Mouse (Mus musculus) CD4-positive, CD25-positive, alpha-beta regulatory T cell, adult 2 months (primary cell): ENCODE measurements around the gene Ube4a.

Source experiments
- DNase-seq: peaks from one replicate; pipeline ENCODE4 v3.0.0-alpha.2; 2012; ENCODE audit warnings: low read depth, low spot score

Gene Ube4a

DNA sequence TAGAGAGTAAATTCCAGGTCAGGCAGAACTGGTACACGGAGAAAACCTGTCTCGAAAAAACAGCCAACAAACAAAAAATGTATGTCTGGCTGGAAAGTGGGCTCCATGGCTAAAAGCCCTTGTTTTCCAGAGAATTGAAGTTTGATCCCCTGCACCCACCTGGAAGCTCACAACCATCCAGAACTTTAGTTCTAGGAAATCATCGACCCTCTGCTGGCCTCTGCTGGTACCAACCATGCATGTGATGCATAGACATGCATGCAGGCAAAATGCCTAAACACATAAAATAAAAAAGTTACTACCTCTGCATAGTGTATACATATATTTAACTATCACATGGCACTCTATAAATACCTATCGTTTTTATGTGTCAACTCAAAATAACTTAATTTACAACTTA lies 65.0 kb downstream of the Ube4a start:
- peak; percentile 48 for DNase-seq

GRCm38 (mm10) chr9:44899716-44900115 lies 65.7 kb downstream of the Ube4a start:
- no peak for DNase-seq

DNA sequence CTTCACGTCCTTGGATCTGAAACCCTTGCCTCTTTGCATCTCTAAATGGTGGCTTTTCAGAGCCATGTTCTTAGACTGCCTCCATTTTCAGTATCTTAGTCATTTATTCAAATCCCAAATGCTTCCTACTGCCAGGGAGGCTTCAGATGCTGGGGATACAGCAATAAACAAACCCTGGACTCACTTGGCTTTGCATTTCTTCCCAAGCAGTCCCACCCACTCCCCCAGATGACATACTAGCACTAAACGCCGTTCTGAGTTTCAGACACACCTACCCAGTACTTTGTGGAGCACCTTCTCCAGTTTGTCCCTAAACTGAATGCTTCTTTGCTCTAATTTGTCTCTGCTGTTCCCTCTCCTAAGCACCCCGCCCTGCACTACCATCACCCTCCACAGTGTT lies 68.4 kb downstream of the Ube4a start:
- DNase-seq, result no peak

GRCm38 (mm10) chr9:44892664-44893063 lies 72.7 kb downstream of the Ube4a start:
- DNase-seq, result no peak

DNA sequence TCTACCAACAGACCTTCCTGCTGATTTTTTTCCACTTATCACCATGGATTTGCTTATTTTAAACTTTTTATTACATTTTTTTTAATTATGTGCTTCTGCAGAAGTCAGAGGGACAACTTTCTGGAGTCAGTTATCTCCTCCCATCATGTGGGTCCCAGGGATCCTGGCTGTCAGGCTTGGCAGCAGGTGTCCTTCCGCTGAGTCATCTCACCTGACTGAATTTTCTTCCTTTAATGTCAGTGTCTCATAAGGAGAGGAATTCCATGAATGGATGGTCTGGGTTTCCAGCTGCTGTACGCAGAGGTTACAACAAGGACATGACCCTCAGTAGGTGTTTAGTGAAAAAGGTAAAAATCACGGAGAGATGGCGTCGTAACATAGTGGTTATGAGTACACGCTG lies 74.2 kb downstream of the Ube4a start:
- no peak for DNase-seq

DNA sequence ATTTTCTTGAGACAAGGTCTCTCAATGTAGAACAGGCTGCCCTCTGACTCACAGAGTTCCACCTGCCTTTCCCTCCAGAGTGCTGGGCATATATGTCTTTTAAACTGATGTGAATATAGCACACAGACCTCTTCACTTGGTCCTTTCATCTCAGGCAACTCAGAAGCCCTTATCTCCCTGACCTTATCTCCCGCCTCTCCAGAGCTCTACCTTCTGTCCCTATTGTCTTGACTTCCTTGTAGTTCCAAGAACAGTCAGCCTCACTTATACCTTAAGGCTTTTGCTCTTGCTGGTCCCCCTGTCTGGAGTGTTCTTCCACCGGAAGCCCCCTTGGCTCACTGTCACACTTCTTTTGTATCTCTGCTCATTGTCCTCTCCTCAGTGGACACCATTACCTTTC lies 75.3 kb downstream of the Ube4a start:
- DNase-seq, result no peak

GRCm38 (mm10) chr9:44888114-44888624 lies 77.2 kb downstream of the Ube4a start:
- DNase-seq, result no peak

DNA sequence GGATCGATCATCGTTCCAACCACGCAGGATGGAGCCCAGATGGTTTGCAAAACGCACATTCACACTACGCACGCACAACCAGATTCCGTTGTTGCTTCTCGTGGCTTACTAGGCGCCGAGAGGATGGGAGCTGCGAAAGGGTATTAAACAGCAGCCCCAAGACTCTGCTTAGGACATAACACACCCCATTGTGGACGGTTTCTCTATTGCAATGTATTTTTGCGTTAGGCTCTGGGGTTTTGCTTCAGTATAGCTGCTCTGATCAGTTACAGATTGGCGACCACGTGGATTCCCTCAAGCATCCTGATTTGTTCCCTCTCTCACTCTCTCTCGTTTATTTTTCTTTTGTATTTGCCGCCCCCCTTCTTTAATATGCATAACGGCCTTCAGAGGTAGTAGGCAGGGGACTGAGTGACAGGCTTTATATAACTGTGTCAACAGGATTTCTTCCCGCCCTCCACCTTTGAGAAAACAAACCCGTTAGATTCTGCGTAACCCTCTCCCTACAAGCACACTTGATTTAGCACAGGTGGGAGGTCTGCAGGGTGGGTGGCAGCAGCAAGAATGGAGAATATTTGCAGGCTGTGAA lies 82.3 kb downstream of the Ube4a start:
- DNase-seq, result peak; percentile 66

GRCm38 (mm10) chr9:44882436-44882980 lies 82.9 kb downstream of the Ube4a start:
- DNase-seq, result peak; percentile 81

GRCm38 (mm10) chr9:44881941-44882435 lies 83.4 kb downstream of the Ube4a start:
- peak; percentile 67 for DNase-seq

GRCm38 (mm10) chr9:44881221-44881871 lies 84.1 kb downstream of the Ube4a start, which contains the start of gene Kmt2a:
Gene Kmt2a (minus strand): TSS chr9:44881296.
- DNase-seq, result peak; percentile 97

DNA sequence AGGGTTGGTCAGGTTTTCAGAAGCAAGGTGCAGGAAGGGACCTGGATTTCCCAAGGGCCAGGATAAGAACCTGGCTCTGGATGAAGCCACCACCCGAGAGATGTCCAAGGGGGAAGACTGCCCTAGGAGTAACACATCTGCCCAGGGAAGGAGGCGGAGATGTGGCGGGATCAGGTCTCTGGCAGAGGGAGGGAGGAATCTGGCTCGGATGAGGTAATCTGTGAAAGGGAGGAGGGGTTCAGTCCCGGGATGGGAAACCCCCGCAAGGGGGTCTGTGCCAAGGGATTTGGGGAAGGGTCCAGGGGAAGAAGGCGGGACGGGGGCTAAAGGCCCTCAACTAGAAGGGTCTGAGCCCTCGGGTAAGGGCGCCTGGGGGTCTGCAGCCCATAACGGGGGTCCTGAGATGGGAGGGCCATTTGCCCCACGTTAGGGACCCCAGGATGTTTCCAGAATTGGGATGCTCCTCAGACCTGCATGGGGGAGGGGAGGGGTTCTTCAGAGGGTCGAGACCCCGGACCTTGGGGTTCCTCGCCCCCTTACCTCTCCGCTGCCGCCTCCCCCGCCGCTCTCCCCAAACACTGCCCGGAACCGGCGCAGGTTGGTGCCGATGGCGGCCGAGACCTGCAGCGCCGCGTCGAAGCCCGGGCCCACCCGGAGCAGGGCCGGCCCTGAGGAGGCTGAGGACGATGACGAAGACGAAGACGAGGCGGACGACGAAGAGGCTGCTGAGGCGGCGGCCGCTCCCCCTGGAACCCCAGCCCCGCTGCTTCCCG lies 84.9 kb downstream of the Ube4a start:
- peak; percentile 41 for DNase-seq

DNA sequence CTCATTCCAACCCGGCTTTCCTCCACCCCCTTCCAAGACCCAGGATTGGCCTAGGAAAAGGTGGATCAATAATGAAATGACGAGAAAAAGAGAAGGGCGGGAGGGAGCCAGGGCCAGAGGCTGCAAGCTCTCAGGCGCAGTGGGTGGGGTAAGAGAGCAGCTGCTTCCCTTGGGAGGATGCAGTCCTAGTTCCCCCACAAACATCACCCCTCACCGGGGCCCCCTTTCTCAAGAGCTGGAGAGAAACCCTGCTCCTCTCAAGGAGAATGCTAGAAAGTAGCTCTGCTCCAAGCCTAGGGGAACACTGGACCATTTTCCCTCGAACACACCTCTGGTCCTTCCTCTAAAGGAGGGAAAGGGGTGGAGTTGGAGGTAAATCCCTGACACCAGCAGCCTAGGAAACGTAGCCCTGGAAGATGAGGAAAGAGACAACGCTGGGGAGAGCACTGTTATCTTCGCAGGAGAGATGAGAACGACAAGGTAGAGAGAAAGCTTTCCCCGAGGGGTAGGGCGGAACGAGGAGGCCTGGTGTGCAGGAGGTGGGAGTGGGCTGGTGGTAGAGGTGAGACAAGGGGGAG lies 85.6 kb downstream of the Ube4a start:
- DNase-seq, result peak; percentile 17

DNA sequence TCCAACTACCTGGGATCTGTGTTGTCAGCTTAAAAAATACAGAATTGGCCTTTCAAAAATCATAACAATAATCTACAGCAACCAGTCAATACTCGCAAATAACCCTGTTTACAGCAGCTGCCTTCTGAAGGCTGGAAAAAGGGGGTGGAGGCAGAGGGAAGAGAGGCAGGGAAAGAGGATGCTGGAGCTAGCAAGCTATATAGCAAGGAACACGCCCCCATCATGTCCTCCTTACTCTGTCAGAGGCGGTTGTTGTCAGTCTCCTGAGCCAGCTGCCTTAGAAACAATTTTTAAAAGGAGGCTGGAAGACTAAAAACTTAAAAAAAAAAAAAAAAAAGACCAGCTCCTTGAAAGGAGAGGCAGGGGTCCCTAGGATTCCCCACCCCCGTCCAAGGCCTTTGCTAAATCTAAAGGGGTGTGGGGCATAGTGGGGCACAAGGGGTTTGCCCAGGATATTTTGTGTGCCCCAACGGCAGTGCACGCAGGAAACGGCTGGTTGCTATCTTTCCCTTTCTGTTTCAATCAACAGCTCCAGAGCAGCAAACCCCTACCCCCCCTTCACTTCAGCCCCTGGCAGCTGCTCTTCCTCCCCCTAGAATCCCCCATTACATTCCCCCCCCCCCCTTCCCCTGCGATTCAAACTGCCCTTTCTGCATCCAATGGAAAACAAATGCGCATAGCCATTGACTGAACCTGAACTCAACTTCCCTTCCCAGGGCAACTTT lies 86.5 kb downstream of the Ube4a start:
- DNase-seq, result peak; percentile 69

- DNase-seq, result no peak
These were observed 87.7 kb downstream of the Ube4a start for GRCm38 (mm10) chr9:44877686-44878085.

DNA sequence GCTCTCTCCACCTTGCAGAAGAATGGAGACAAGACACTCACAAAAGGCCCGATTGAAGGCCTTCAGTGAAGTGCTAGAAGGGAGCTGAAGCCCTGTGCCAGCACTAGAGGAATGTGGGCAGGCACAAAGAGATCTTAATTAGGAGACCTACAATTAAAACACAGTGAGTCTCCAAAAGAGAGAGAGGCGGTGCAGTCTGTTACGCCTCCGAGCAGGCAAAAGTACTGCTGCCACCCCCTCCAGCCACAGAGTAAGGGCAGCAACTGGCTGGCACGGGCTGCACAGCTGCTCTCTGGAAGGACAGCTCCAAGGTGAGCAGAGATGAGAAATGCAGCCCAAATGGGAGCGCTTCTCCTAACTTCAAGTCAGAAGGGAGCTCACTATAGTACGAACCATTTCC lies 89.9 kb downstream of the Ube4a start:
- DNase-seq, result no peak

DNA sequence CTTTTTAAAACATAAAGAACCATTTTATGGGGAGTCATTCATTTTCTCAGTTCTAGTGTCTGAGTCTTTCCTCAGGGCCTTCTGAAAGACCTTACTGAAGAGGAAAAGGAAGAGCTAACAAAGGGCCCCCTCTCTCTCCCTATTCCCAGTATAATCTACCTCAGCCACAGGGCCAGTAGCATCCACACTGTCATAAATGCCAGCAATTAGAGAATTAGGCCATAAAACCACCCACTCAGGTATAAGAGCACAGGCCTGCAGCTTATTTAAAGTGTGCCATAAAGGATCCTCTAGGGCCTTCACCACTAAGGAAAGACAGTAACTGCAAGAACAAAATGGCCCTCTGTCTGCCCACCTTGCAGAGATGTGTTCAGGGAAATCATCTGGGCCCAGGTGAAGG lies 91.2 kb downstream of the Ube4a start:
- no peak for DNase-seq

GRCm38 (mm10) chr9:44873665-44874064 lies 91.7 kb downstream of the Ube4a start:
- DNase-seq, result peak; percentile 71
